Mouse (Mus musculus) liver, postnatal 0 days (tissue): ENCODE data around the gene Pxmp4.

Experiments used
- CTCF ChIP-seq: sonication (generic); IDR thresholded peaks from 2 replicates; pipeline ENCODE4 v1.5.1; 2016; ENCODE audit warnings: antibody characterized with exemption, low read depth
- EP300 ChIP-seq: IDR thresholded peaks from 2 replicates; pipeline ENCODE4 v1.6.1; 2016; ENCODE audit warnings: antibody characterized with exemption, low read depth, mild to moderate bottlenecking

DNA sequence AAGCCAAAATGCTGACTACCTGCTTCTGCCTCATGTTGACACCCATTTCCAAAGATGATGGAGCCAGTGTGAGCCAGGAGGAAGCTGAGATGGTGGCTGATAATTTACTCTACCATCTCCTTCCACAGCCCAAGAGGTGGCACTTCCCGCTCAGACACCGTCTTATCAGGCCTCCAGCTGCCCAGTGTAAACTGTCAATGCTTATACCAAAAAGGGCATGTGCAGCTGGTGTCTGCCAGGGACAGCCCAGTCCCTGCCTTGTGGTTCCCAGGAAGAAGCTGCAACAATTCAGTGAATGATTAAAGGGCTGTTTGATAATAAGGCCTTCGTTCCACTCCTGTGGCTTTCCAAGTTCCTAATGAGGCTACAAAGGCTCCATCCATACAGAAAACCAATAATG is 64.8 kb downstream of the Pxmp4 start:
- no peak for TF ChIP-seq CTCF
- peak; percentile 53; the same call in 1 of the 2 replicates for TF ChIP-seq EP300
